Mouse (Mus musculus) ES-E14 (cell line): ENCODE data around the gene B3gnt4.

Experiments used
- CHD2 ChIP-seq: IDR thresholded peaks from 2 replicates; pipeline ENCODE4 v1.6.1; 2014; ENCODE audit warnings: mild to moderate bottlenecking, low read depth, low read length, inconsistent platforms
- MAFK ChIP-seq: IDR thresholded peaks from 2 replicates; pipeline ENCODE4 v1.6.1; 2014; ENCODE audit warnings: mild to moderate bottlenecking, low read depth, low read length, inconsistent platforms; ENCODE audit not compliant: insufficient read depth
- ZC3H11A ChIP-seq: IDR thresholded peaks from 2 replicates; pipeline ENCODE4 v1.6.1; 2012; ENCODE audit warnings: low read depth, mild to moderate bottlenecking, inconsistent platforms, low read length, borderline replicate concordance
- ZNF384 ChIP-seq: IDR thresholded peaks from 2 replicates; pipeline ENCODE4 v1.6.1; 2012; ENCODE audit warnings: low read depth, low read length, inconsistent platforms

- TF ChIP-seq MAFK (no peak), ZNF384 (no peak), CHD2 (no peak), ZC3H11A (no peak)
Observed at GRCm38 (mm10) chr5:123525916-123526495, 15.7 kb downstream of the B3gnt4 start.
